Mouse (Mus musculus) gastrocnemius, postnatal 4 days (tissue): ENCODE results near the gene Cox19. TPM values are rescaled to one million over a fixed set of nuclear protein-coding genes. Genes with fewer than 3 reads are reported as not detected.

Experiments used
- DNase-seq, 2 experiments: peaks; one replicate each; pipeline ENCODE4 v3.0.0; 2021 to 2022; ENCODE audit warnings: low spot score in 2 of 2, mixed read lengths in 2 of 2
- total RNA-seq, 2 experiments: library from RNA; stranded (reverse); gene quantifications; 2 replicates each; pipeline ENCODE4 v1.2.3; 2021

Gene Cox19
- total RNA-seq, 2 experiments from 2014 or later = 58.0 to 61.4 TPM

DNA sequence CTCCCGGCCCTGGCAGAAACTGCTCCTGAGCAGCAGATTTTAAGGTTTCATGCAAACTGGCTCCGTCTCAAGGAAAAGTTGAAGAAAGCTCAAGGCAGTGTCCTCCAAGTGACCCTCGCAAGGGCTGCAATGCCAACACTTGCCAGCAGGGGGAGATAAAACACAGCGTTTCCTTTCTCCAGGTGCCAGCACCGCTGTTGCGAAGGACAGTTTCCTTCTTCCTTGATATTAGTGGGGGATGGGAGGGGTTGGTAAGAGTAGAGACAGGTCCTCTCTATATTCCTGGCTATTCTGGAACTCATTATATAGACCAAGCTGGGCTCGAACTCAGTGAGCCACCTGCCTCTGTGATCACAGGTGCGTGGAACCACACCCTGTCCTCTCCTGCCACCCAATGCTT is 19.5 kb downstream of the Cox19 start:
- peak; percentile 63 to 79 for DNase-seq

DNA sequence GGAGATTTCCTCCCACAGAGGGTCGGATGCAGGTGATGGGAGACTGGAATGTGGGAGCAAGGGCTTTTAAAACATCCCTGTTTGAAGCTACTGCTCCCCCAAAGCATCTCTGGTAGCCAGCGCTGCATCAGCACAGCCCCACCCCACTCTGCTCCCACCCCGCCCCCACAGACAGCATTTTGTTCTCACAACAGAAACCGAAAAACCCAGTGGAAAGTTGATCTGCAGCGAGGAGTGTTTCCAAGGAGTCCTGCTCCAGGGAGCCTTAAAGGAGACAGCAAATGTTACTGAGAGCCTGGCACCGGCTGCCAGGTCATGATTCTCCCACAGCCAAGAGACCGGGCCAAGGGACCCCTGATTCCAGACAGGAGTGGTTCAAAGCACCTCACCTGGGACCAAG is 20.5 kb downstream of the Cox19 start:
- no peak for DNase-seq

DNA sequence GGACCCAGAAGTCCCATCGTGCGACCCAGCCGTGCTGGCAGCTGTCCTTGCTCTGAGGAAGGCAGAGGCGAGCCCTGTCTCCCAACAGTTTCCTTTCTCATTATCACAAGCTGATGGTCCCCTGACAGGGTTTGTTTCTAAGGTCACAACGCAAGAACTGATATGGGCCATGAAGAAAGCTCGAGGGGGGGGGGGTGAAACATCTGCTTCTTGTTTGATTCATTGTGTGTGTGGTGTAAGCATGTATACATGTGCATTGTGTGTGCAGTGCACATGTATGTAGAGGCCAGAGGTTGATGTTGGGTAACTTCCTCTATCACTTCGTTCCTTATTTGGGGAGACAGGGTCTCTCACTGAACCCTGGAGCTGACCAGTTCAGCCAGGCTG is 23.6 kb downstream of the Cox19 start:
- DNase-seq = no peak

DNA sequence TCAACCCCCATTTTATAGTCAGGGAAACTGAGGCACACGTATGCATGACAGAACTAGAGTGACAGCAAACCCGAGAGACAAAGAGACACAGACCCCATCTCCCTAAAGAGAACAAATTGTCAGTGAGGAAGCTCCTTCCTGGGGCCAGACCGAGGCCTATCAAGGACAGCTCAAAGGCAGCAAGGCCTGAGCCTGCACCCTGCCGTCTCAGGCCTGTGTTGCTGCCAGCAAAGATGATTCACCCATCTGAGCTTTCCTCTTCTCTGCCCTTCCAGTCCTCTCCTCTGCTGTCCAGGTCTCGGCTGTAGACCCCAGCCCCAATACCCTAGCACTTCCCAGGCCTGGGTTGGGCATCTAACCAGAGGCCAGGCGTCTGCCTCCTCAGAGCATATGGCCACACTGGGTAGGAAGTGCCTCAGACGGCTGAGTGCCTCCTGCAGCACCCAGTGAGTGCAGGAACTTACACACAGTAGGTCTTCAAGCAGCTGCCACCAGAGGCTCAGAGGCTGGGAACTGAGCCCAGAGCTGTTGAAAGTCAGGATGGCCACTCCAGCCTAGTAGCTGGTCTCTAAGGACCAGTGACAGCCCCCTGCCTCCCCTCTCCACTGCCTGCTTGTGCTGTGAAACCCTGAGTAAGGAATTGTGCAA is 24.1 kb downstream of the Cox19 start:
- DNase-seq = no peak

DNA sequence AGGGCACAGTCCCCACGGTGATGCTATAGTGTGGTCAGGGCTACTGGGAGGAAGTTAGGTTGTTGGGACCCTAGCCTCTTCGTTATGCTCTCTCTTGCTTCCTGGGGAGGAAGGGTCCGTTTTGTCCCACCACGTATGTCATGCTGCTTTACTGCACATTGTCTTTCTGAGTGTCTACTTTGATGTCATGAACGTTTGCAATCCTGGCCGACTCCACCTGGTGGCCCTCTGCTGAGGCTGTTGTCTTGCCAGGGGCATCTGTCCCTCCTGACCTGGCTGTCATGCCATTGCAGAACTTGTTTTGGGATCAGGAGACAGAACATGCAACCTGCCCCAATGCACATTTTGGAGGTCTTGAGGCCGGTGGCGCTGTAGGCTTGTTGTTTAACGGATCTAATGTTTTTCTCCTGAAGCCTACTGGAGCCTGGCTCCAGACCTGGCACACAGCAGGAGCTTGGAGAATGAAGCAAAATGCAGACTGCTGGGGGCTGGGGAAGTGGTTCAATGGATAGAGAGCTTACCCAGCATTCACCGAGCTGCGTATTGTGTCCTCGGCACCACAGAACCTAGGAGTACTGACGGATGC is 25.0 kb downstream of the Cox19 start:
- DNase-seq = no peak

DNA sequence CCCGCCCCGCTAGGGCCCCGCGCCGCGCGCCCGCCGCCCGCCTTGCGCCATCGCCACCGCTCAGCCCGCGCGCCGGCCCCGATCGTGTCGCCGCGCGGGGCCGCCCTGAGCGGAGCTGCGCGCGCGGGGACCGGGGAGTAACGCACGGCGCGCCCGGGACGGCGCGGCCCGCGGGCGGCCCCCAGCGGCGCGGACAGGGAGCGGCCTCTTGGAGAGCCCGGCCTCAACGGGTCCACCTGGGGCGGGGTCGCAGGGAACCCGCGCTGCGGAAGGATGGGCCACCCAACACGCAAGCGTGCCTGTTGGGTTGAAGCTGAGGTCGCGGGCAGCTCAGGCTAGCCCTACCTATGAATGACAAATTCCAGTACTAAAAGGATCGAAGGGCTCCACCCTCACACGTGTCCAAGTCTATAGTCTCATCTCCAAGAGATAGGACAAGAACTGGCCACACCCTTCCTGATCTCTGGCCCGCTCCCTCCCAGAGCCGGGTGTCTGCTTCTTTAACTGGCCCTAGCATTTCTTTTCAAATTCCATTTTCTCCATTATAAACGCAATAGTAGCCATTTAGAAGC is 25.7 kb downstream of the Cox19 start, which contains the start of gene Adap1:
Gene Adap1, minus strand, starts transcription at position 228 of the 572 bp plus-strand sequence.
- peak; percentile 43 to 59 for DNase-seq

DNA sequence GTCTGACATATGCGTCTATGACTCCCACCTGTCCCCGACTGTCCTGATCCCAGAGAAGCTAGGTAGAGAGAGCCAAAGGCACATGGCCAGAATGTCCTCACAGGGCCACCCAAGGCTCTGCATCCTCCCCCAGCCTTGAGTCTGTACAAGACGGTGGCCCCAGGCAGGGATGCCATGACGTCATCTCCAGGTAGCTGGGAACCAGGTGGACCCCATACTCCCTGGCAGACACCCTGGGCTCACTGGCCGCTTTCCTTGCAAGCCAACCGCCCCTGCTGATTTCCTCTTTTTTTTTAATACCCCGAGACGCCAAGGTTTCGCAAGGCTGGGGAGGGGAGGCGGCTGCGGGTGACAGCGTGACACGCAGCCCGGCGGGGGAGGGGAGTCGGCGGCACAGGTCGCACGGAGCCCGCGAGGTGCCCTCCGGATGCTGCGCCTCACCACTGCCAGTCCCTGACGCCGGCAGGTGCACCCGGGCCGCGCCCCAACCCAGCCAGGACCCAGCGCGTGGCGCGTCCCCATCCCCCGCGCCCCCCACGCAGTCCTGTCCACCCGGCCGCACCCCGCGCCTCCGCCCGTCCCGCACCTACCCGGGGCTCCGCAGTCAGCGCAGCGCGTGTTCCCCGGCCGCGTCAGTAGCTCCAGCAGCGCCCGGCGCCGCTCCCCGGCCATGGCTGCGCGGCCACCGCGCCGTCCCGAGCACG is 26.4 kb downstream of the Cox19 start:
- DNase-seq = no peak

DNA sequence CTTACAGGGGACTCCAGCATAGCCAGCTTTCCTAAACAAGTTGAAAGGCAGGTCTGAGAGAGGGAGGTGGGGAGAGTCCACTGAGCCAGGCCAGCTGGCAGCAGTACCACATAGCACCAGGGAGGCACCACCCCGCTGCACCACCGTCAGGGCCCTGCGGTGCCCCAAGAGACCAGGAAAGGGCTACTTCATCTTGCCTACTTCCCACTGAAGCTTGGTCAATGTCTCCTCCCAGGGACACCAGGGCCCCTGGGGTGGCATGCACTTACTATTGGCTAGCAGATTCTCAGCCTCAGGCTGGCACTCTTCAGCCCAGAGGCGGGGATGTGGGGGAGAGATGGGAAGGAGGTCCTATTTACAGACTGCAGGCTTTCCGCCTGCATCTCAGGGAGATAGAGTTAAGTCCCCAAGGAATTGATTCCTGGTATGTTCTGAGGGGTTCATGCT is 27.1 kb downstream of the Cox19 start:
- DNase-seq = no peak

DNA sequence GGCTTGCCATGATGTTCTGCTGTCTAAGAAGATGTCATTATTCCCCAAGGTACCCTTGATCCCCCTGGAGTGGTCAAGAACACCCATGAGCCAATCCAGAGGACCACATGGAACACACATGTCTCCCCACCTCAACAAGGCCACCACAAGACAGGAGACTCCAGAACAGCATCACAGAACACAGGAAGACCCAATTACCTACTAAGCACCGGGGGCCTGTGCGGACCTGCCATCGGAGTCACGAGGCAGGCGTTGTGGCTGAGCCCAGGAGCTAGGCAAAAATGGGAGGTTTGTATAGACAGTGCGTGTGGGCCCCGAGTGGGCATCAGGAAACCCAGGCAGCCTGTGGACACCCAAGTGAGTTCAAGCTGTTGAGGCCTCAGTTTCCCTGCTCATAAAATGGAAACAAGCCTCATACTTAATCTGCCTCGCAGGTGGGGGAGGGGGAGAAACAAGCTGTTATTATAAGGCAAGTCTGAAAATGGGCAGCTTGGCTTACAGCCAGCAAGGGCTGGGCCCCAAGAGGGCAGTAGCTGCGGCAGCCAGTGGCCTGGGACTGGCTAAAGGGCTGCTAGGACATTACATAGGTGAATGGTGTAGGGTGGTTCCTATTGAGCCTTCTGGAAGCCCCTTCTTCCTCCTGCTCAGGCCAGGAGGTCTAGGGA is 27.8 kb downstream of the Cox19 start:
- DNase-seq = no peak

DNA sequence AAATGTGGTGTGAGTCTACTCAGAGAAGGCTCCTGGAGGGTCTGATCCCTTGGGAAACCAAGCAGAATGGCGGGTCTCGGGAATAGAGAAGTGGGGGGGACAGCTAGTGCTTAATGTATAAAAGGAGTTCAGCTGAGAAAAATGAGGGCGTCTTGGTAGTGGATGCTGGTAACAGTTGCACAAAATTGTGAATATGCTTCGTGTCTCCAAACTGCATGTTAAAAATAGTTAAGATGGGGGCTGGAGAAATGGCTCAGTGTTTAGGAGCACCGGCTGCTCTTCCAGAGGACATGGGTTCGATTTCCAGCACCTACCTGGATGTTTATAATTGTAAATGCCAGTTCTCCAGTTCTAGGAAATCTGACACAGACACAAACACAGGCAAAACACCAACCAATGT is 29.9 kb downstream of the Cox19 start:
- DNase-seq = no peak

DNA sequence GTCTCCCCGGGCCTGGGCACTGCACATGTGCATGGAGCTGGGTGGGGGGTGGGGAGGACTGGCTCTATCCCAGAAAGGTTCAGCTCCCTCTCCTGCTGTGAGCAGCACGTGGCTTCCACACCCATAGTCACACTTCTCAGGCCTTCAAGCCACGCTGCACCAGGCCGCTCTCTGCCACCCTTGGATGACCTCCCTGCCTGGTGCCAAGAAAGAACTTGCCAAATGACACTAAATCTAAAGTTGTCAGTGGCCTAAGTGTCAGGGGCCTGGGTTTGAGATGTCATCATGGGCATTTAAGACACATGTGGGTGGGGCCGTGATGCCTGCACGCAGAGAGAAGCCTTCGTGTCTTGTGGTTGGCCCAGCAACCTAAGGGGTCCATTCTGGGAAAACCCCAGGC is 30.8 kb downstream of the Cox19 start:
- no peak for DNase-seq

DNA sequence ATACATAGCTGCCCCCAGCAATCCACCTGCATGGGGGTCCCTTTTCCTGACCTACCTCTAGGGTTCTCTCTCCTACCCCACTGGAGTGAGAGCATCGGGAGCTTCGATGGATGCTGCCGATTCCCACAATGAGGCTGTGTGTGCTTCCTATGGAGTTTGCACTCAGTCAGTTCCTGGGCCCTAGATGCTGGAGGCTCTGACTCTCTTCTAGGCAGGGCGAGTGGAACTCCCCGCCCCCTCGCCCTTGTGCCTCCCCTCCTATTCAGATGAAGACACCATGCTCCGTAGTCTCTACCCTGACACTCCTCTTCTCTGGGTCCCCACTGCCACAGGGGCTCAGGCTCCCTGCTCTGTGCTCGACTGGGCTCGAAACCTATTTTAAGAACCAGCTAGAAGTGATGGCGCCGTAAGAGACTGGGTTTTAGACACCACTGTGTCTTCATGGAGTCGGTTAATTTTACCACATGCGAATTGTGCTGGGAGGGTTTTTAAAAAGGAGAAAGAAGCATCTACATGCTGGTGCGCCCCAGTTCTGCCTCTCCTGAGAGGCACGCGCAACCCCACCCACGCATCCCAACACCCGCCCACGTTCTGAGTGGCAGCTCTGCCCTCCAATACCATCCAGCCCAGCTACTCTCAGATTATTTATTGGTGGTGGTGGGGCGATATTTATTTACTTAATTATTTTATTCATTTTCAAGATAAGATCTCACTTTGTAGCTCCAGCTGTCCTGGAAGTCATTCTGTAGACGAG is 33.3 kb downstream of the Cox19 start:
- DNase-seq = no peak

DNA sequence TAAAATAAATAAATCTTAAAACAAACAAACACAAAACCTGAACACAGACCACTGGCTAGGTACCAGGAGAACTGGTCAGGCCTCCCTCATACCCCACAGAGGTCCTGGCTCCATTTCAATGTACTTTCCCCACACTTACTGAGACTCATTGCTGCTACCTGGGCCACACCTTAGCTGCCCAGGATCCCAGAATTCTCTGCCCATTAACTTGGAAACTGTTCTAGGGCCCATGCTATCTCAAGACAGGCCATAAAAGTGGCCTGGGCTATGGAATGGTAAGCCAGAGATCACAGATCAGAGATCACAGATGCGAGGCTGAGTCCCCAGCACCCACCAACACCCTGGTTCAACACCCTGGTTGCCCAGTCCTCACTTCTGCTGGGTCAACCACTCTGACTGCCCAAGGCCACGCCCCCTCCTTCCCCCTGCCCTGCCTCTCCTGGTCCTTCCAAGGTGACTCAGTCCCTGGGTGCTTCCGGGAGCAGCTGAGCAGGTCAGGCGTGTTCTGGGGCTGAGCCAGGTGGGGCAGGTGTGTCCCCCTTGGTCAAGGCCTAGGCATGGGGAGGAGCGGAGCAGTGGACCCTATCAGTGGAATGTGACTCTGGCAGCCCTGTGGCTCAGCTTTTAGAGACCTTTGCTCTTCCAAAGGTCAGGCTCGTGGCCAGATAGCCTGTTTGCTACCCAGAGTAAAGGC is 34.1 kb downstream of the Cox19 start:
- DNase-seq = no peak

DNA sequence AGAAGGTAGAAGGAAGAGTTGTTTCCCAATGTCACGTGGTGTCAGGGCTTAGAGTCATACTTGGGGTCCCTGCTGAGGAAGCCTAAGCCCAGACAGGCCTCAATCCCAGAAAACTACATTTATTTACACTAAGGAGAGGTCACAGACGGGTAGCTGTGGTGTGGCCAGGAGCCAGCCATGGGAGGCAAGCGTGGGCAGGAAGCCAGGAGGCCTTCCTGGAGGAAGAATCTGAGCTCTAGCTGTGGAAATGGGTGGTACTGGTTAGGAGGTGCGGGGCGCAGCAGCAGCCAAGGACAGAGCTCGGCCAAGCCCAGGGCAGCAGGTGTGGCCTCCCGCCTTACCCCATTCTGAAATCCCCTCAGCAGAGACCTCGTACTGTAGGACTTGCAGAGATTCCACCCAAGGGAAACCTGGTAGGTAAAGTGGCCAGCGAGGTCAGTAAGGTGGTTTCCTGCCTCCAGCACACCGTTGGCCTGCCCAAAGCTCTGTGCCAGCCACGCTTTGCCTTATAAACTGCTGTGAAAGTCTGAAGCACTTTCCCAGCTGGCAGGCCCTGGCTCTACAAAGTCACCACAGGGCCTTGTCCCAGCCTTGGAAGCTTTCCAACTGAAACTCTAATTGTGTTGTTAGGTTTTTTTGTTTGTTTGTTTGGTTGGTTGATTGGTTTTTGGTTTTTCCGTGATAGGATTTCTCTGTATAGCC is 36.1 kb downstream of the Cox19 start:
- no peak for DNase-seq

DNA sequence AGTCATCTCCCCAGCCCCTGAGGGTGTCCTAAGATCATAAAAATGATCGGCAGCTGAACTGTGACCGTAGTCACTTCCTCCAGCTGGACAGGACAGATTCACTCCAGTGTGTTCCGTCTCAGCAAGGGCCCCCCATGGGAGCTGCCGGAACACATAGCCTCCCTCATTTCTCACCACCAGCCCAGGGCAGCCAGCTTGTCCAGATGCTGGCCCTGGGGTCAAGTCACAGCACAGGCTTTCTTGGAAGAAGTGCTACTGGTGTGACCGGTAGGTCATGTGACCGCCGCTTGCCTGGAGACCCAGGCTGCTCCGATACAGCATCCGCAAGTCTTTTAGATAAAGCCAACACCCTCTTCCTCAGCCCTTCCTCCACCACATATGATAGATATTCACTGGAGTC is 37.7 kb downstream of the Cox19 start:
- no peak for DNase-seq

DNA sequence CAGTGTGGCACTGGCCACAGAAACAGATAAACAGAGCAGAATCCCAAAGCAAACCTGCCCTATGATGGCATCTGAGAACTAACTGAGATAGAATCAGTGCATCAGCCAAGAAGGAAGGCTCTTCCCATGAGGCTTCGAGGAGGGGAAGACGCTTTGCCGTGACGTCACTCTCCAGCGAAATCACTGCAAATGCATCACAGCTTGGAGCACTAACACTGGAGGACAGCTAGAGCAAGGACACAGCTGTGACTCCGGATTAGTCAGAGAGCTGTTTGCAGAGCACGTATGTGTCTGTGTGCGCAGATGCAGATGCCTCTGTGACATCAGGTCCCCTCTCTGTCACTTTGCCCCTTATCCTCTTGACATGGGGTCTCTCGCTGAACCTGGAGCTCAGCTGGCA is 39.4 kb downstream of the Cox19 start:
- no peak for DNase-seq

DNA sequence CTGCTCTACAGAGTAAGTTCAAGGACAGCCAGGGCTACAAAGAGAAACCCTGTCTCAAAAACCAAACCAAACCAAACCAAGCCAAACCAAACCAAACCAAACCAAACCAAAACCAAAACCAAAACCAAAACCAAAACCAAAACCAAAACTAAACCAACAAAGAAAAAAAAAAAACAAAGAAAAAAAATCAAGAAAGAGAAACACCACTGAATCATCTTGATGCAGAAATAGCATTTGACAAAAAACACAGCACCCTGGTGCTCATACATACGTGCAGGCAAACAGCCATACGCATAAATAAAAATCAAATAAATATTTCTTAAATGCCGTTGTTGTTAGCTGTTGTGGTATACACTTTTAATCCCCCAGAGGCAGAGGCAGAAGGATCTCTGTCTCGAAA is 40.7 kb downstream of the Cox19 start:
- no peak for DNase-seq

DNA sequence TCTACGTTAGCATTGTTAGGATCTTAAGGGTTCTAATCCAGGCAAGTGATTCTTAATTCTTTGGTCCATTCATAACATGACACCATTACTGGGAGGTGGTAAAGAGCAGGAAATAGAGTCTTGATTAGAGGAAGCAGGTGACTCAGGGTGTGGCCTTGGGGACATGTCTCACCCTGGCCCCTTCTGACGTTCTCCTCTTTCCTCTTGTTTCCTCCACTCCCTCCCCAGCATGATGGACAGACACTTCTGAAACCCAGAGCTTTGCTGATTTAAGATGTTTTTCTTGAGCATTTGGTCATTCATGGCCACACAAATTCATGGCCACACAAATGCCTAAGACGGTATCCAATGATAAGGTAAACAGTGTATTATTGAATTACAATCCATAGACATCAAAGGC is 41.3 kb downstream of the Cox19 start:
- DNase-seq = no peak

DNA sequence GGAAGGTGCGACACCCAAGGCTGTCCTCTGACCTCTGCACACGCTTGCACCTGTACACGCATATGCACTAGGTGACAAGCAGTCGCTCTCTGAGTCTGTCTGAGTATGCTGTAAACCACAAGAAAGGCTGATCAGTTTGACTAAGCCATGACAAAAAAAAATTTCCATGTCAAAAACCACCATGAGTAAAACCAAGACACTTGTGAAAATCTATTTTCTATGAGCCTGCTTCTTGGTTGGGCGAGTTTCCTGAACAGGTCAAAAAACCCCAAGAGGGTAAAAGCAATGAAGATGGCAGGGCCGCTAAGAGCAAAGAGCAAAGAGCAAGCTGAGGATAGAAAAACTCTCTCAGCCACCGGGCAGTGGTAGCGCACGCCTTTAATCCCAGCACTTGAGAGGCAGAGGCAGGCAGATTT is 47.6 kb downstream of the Cox19 start:
- DNase-seq = no peak

DNA sequence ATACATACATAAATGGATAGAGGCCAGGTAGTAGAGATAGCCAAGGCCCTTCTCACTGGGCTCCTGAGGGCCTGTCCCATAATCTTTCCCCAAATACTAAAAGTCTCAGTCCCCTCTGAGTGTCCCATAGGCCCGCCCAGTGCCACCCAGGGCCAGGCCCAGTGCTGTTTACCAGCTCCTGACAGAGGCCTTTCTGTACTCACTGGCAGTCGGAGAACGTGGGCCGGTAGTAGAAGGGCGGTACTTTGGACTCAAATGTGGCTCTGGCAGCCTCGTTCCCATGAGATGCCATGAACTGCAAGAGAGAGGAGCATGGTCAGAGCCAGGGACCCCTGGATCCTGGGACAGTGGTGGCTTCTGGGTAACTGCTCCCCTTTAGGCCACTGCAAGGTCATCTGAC is 49.1 kb downstream of the Cox19 start:
- DNase-seq = no peak
